Mouse (Mus musculus): ENCODE results near the gene Klk1b3.
A peak's percentile ranks its signal among the peaks of the same experiment; 100 is the strongest.
"Not testable (repeated sequence)": the region's sequence is repeated elsewhere in the genome, so short reads cannot be mapped to it uniquely, and the experiment has no call there.

Gene Klk1b3

DNA sequence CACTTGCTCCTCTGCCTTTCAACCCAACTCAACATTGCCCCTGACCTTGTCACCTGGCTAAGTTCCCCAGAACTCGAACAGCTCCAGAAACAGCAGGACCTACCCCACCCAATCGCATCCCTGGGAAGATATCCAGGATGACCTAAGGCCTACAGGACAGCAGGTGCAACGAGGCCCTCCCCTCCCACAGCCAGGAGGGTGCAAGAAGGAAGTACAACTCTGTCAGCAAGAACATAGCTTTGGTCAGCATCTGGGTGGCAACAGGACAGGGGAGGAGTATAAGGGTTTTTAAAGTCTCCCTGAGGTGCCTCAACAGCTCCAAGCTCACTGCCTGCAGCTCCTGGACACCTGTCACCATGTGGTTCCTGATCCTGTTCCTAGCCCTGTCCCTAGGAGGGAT, at the start of gene Klk1b3:
Gene Klk1b3, plus strand, starts transcription at position 301 of the 400 bp plus-strand sequence.
- no peak for DNase-seq (ENCODE audit: low spot score in 2 of 2)

DNA sequence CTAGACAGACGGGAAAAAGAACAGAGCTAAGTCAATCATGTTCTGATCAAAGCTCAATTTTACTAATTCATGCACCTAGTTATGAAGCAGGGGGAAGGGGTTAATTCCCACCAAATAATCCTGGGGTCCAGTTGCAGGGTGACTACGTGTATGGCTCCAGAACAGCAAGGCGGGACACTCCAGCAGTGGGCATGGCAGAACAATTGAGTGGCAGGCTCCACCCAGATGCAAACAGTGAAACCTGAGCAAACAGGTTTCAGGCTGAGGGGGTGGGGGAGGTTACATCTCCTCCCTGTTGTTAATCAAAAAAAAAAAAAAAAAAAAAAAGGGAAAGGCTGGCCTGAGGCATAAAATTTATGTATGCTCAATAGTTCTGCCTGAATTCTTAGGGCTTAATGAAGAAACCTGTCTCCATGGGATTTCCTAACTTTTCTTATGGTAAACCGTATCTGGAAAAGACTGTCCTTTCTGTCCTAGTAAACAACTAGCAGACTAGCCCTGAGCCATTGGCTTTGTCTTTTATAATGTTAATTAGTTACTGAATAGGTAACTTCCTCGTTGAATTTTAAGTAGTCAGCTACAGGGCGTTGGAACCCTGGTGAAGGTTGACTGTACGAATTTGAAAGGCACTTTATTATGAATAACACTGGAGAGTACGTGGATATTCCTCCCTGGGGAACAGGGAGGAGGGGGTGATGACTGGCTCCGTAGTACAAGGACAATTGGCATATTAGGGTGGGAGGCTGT, 18.5 kb upstream of the Klk1b3 start:
- no peak for DNase-seq (ENCODE audit: low spot score in 2 of 2)

DNA sequence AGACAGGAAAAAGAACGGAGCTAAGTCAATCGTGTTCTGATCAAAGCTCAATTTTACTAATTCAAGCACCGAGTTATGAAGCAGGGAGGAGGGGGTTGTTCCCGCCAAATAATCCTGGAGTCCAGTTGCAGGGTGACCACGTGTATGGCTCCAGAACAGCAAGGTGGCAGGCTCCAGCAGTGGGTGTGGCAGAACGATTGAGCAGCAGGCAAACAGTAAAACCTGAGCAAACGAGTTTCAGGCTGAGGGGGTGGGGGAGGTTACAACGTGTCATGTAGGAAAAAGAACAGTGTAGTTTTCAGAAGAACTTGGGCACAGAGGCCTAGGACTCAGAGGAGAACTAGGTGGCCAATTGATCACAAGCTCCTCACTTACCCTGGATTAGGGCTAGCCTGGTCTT, 11.5 kb upstream of the Klk1b3 start:
- not testable (repeated sequence) for DNase-seq (ENCODE audit: low spot score in 2 of 2)

DNA sequence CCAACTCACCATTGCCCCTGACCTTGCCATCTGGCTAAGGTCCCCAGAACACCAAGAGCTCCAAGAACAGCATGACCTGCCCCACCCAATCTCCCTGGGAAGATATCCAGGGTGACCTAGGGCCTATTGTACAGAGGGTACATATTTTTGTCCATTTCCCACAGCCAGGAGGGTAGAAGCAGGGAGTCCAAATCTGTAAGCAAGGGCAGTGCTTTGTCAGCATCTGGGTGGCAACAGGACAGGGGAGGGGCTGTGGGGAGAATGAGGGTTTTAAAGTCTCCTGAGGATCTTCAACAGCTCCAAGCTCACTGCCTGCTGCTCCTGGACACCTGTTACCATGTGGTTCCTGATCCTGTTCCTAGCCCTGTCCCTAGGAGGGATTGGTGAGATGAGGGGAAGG, 10.1 kb upstream of the Klk1b3 start, which contains the start of gene Klk1b24:
Gene Klk1b24, plus strand, starts transcription at position 301 of the 400 bp plus-strand sequence.
- not testable (repeated sequence) for DNase-seq (ENCODE audit: low spot score in 2 of 2)

DNA sequence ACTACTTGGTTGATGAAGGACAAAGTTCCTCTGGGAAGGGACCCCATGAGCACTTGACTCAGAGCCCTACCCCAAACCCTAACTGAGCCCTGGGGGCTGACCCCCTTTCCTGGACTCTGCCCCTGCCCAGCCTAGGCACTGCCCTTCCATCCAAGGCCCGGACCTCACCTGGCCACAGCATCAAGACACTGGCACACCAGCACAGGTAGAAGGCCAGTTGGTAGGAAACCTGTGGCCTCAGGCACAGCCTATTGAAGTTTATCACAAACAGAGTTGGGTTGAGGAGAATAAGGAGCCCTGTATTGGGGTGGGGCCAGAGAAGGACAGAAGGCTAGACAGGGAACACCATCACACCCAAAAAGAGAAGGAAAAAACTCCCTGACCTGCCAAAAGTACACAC, 4.5 kb upstream of the Klk1b3 start:
- DNase-seq (ENCODE audit: low spot score in 2 of 2) = peak in 1 of 2 experiments; percentile 54

DNA sequence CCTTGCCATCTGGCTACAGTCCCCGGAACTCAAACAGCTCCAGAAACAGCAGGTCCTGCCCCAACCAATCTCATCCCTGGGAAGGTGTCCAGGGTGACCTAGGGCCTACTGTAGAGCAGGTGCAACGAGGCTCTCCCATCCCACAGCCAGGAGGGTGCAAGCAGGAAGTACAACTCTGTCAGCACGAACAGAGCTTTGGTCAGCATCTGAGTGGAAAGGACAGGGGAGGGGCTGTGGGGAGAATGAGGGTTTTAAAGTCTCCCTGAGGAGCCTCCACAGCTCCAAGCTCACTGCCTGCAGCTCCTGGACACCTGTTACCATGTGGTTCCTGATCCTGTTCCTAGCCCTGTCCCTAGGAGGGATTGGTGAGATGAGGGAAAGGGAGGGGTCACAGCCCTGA, 9.1 kb downstream of the Klk1b3 start, which contains the start of gene Klk1b4:
Gene Klk1b4, plus strand, starts transcription at position 301 of the 400 bp plus-strand sequence.
- DNase-seq (ENCODE audit: low spot score in 2 of 2) = not testable (repeated sequence)

DNA sequence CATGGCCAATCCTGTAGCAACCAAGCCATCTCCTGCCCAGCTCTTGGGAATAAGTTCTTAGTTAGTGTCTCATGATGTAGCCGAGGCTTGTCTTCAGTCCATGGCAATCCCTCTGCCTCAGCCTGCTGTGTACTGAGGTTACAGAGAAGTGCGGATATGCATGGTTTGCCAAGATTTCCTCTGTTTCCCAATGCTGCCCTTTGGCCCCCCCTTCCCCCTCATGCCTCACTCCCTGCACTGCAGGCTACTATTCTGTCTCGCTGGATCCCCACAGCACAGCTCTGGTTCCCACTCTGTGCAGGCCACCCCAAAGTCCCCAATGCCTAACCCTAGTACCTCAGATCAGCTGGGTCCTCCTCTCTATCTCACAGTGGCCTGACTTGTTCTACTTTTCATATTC, 10.3 kb downstream of the Klk1b3 start:
- no peak for DNase-seq (ENCODE audit: low spot score in 2 of 2)

DNA sequence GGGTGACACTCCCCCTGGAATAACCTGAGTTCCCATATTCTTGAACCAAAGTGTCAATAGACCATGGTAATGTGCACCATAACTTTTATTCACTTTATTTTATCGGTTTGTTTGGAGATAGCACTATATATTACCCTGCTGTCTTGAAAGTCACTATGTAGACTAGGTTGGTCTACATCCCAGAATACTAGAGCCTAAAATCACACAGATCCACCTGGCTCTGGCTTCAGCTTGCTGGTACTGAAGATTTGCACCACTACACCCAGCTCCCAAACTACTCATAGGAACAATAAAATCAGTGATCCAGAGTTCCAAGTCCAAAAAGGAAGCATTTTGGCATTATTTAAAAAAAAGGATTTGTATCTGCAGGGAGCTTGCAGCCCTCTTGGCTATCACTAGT, 17.7 kb downstream of the Klk1b3 start, which contains the start of gene Klk1b5:
Gene Klk1b5, plus strand, starts transcription at position 301 of the 400 bp plus-strand sequence.
- DNase-seq (ENCODE audit: low spot score in 2 of 2) = no peak

DNA sequence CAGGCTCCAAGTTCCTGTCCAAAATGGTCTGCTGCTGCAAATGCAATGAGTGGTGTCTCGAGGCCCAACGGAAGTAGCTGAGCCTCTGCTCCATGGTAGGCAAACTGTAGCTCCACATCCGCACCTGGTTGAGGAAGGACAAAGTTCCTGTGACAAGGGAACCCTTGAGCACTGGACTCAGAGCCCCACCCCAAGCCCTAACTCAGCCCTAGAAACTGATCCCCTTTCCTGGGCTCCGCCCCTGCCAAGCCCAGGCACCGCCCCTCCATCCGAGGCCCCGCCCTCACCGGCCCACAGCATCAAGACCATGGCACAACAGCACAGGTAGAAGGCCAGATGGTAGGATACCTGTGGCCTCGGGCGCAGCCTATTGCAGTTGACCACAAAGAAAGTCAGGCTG, 23.6 kb downstream of the Klk1b3 start:
- DNase-seq (ENCODE audit: low spot score in 2 of 2) = not testable (repeated sequence)

DNA sequence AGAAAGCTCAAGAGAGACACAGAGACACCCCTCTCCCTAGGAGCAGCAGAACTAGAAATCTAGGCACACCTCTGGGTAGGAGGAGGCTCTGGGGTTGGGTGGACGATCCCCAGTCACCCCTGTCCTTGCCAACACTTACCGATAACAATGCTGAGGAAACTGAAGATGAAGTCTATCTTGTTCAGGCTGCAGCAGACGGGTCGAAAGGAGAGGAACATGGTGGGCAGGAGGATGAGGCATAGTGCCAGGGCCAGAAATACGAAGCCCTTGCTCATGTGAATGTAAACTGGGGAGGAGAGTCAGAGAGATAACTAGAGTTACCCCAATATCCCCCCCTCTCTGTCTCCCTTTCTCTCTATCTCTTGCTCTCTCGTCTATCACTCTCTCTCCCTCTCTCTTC, 24.3 kb downstream of the Klk1b3 start:
- DNase-seq (ENCODE audit: low spot score in 2 of 2) = not testable (repeated sequence)

DNA sequence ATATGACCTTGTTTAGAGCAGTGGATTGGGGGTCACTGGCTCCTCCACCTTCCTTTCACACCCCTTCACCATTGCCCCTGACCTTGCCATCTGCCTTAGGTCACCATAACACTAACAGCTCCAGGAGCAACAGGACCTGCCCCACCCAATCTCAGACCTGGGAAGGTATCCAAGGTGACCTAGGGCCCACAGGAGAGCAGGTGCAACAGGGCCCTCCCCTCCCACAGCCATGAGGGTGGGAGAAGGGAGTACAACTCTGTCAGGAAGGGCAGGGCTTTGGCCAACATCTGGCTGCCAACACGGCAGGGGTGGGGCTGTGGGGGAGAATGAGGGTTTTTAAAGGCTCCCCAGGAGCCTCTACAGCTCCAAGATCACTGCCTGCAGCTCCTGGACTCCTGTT, 27.1 kb downstream of the Klk1b3 start, which contains the start of gene Klk1:
Gene Klk1, plus strand, starts transcription at position 285 of the 400 bp plus-strand sequence.
- DNase-seq (ENCODE audit: low spot score in 2 of 2) = no peak

DNA sequence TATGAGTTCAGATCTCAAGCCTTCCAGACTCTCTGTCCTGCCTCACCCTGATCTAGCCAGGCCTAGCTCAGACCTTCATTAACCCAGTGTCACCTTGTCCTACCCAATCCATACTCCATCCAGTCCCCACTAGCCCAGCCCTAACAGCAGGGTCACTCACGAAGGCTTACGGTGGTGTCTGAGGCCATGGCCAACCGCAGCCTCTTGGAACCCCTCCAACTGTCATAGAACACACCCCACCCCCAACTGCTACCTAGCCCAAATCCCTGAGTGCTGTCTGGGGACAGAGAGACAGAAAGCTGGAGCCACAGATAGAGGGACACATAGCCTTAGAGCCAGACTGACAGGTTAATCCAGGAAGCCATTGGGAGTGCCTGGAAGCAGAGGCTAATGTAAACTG, 37.9 kb downstream of the Klk1b3 start, which contains the start of gene Gm36864:
Gene Gm36864, plus strand, starts transcription at position 269 of the 400 bp plus-strand sequence.
- no peak for DNase-seq (ENCODE audit: low spot score in 2 of 2)

DNA sequence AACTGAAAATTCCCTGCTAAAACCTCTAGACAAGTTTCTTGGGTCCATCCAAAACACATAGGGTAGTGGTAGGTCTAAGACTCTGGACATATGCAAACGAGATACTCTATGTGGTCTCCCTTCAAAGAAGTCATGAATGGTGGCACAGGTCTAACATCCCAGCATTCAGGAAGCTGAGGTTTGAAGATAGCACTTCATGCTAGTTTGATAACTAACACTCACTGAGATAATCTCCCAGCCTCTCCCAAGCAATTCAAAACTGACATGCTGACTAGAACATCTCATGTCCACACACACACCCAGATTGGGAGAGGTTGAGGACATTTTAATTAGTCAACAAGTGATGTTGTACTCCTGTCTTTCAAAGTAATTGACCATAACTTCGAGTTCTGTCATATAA, 41.9 kb downstream of the Klk1b3 start:
- DNase-seq (ENCODE audit: low spot score in 2 of 2) = no peak

DNA sequence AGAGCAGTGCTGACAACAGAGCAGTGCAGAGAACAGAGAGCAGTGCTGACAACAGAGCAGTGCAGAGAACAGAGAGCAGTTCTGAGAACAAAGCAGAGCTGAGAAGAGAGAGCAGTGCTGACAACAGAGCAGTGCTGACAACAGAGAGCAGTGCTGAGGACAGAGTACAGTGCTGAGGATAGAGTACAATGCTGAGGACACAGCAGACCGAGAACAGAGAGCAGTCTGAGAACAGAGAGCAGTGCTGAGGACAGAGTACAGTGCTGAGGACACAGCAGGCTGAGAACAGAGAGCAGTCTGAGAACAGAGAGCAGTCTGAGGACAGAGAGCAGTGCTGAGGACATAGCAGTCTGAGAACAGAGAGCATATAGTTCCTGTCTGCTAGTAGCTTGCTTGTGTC, 42.7 kb downstream of the Klk1b3 start:
- DNase-seq (ENCODE audit: low spot score in 2 of 2) = no peak

DNA sequence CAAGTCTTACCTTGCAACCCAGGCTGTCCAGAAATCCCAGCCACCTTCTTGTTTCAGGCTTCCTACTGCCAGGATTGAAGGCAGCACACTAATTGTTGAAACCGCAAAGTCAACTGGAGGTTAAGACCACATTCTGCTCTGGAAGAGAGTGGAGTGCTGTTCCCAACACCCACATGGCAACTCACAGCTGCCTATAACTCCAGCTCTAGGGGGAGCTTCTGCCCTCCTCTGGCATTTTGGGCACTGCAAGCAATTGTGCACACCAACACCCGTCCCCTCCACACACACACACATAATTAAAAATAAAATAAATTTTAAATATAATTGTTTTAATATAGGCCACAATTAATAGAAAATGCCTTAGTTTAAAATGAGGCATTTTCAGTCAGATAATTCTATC, 43.2 kb downstream of the Klk1b3 start:
- no peak for DNase-seq (ENCODE audit: low spot score in 2 of 2)

DNA sequence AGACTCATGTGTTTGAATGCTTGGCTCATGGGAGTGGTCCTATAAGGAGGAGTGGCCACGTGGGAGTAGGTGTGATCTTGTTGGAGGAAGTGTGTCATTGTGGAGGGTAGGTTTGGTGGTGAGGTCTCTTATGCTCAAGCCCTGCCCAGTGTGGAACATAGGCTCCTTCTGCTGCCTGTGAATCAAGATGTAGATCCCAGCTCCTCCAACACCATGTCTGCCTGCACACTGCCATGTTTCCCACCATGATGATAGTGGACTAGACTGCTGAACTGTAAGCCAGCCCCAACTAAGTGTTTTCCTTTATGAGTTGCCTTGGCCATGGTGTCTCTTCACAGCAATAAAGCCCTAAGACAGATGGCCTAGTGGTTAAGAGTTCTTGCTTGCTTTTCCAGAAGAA, 46.1 kb downstream of the Klk1b3 start:
- no peak for DNase-seq (ENCODE audit: low spot score in 2 of 2)

DNA sequence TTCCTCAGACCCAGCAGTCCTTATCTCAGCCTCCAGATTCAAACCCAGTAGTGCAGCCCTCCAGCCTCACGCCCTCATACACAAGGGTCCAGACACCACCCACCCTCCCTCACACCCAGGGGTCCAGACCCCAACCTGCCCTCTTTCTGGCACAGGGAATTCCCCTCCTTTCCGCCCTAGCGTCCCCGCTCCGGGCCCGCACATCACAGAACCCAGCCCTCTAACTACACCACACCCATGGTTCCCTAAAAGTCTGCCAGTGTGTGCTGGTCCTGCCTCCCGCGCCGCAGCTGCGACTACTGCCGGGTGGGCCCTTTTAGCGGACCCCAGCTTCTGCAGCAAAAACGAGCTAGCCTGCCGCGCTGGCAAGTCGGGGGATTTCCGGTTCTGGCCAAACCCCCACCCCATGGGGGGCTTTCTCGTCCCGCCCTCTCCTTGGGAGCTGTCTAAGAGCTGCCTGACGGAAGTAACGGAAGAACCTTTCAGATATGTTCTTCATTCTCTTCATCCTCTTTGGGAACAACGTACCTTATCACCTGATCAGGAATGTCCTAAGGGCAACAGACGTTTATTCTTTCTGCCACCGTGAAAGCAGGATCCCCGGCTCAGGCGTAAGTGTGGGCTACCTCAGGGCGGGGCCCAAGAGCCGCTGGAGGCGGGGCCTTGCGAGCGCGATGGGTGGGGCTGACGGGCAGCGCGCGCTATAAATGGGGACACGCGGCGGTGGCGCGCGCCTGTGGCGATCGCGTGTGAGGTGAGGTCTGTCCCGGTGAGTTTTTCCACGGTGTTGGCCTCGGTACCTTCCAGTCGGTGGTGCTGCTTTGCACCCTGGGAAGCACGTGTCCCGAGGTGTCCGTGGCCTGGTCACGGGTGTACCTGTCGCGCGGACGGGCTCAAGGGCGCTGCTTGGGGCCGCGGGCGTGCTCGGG, 48.3 kb downstream of the Klk1b3 start, which contains the start of the genes 1700028J19Rik and 2410002F23Rik:
Gene 1700028J19Rik, minus strand, starts transcription at position 641 of the 929 bp plus-strand sequence.
Gene 2410002F23Rik, plus strand, starts transcription at position 668 of the 929 bp plus-strand sequence.
- DNase-seq (ENCODE audit: low spot score in 2 of 2) = peak; percentile 89 to 92

DNA sequence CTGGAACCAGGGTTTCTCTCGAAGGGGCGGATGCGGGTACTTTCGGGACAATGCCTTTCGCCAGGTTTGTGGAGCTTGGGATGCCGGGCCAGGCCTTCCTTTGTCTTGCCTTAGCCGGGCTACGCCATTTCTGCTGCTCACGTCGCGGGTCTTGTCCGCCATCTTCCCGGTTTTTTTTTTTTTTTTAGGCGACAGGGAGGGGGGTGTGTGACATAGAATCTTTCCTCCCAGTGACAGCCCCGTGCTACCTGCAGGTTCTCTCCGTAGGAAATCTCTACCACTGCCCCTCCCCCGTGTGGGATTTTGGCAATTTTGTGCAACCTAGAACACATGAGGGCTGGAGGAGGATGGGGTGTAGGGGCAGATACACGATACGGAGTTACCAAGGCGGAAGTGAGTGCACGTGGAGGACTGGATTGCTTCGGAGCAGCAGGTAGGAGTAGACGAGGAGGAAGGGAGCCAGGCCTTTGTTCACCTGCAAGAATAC, 49.0 kb downstream of the Klk1b3 start:
- no peak for DNase-seq (ENCODE audit: low spot score in 2 of 2)

DNA sequence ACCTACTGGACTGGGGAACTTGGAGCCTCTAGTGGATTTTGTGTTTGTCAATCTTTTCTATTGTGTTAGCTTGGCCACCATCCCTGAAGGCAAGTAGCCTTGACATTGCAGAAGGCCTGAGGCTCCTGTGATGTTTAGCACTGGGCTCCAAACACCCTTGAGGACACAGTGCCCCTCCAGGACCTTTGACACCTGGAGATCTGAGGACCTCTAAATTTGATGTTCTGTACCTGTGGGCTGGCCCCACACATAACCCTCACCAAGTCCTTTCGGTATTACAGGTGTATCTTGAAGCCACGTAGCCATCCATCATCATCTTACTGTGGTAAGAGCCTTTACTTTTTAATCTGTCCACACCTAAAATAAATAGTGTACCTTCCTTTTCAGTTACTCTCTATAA, 50.0 kb downstream of the Klk1b3 start:
- no peak for DNase-seq (ENCODE audit: low spot score in 2 of 2)

DNA sequence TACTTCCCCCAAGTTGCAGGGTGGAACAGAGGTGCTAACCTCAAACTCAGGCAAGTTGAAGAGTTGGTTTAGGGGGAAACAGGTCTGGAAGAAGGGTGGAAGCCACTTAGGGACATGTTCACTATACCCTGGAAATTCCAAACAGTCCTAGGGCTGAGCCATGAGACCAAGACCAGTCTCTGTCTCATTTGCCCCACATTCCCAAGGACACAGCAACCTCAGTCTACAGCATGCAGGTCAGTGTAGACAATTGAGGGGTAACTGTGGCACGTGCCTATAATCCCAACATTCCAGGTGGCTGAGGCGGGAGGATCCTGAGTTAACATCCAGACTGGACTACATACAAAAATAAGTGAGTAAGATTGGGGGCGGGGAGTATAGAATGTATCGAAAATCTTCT, 51.3 kb downstream of the Klk1b3 start:
- no peak for DNase-seq (ENCODE audit: low spot score in 2 of 2)

DNA sequence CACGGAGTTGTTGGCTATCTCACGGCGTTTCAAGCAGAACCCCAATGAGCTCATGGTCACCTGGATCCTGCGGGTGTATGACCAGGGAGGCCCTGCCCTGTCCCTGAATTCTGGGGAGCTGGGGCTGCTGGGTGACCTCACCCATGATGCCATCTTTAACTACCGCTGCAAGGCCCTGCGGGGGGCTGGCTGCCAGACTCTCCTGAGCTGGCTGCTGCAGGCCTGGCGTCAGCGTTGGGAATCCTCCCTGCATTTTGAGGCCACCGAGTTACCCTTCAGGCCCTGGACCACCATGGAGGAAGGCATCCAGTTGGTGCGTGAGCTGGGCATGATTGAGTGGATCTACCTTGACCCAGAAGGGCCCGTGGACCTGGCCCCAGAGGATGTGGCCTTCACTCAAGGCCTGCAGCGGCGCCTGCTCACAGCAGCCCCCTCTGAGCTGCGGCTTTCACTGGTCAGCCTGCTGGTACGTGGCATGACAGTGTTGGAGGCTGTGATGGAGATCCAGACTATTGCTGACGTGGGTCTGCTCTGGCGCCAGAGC, 52.8 kb downstream of the Klk1b3 start:
- not testable (repeated sequence) for DNase-seq (ENCODE audit: low spot score in 2 of 2)
